Mouse (Mus musculus): ENCODE results near the gene Tmem150a. TPM values are rescaled to one million over a fixed set of nuclear protein-coding genes. Genes with fewer than 3 reads are reported as not detected.

The Tmem150a gene
- 4.0 and 4.1 TPM in 2 replicates for polyA plus RNA-seq (2016; fragmentation: Nextera tagmentation; extraction: Ambion mirVana)

GRCm38 (mm10) chr6:72355066-72355911 lies at the start of gene Tmem150a:
Gene Tmem150a (plus strand): TSS chr6:72355447.
- peak; percentile 91 for ATAC-seq (ENCODE audit: low FRiP score)
- Histone ChIP-seq H3K4me1 (peaks cover 23% of the 10 kb centered on the region), H3K27ac (no peak within 1 kb of the TSS), H3K9ac (peak within 1 kb of the TSS; percentile 67), H3K4me2 (peak within 1 kb of the TSS; percentile 96), H3K9me3 (no peaks in the 10 kb centered on the region), H3K36me3 (replicated peaks) (peaks cover 32% of the 10 kb centered on the region), H3K4me3 (replicated peaks) (peak within 1 kb of the TSS; percentile 54), H3K27me3 (peaks cover 6% of the 10 kb centered on the region; the same call in 1 of the 2 replicates)
- under 1% methylated on average over 71 of the region's 71 CpGs for WGBS

GRCm38 (mm10) chr6:72312198-72312597 lies 43.0 kb upstream of the Tmem150a start:
- H3K9me3 ChIP-seq = no peaks in the 10 kb centered on the region
- WGBS = 96% methylated on average over 3 of the region's 3 CpGs
- H3K36me3 ChIP-seq (replicated peaks) = peaks cover 38% of the 10 kb centered on the region

DNA sequence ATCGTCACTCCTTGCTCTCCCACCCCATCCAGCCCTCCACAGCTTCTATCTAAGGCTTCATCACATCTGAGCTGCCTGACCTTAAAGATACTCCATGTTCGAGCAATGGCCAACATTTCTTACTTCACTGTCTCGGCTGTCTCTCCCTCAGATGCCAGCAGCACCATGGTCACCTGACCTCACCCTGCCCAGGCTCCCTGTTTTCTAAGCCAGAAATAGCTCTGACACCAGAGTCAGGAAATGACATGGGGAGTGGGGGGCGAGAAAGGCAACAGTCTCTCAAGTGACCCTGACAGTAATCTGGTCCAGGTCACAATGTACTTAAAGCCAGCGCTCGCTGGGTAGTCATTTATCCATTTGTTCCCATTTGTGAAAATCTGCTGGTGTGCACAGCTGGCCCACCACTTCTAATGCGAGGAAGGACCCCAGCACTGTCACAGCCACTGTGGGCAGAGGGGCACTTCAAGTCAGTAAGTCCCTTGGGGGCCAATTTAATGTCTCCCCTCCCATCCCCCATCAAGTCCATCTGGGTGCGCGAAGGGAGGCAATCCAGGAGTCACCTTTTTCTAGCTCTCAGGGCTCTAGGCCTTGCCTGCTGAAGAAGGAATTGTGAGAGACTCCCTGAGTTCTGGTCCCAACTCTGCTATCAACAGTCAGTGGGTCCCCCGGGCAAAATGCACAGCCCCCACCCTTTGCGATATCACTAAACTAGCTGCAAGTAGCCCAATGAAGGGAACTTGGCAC lies 42.0 kb upstream of the Tmem150a start:
- whole genome bisulfite sequencing = 92% methylated on average over 11 of the region's 11 CpGs

More at GRCm38 (mm10) chr6:72312198-72312597, 43.0 kb upstream of the Tmem150a start:
- Histone ChIP-seq H3K27me3 (no peaks in the 10 kb centered on the region), H3K4me2 (no peak overlapping the region), H3K4me3 (replicated peaks) (no peak overlapping the region), H3K9ac (no peak overlapping the region), H3K4me1 (no peaks in the 10 kb centered on the region), H3K27ac (no peak overlapping the region)
- ATAC-seq (ENCODE audit: low FRiP score) = no peak

GRCm38 (mm10) chr6:72315384-72315783 lies 39.9 kb upstream of the Tmem150a start:
- 88% methylated on average over 2 of the region's 2 CpGs for WGBS
- Histone ChIP-seq H3K9ac (no peak overlapping the region), H3K4me2 (no peak overlapping the region), H3K4me3 (replicated peaks) (no peak overlapping the region), H3K36me3 (replicated peaks) (peaks cover 70% of the 10 kb centered on the region), H3K27me3 (no peaks in the 10 kb centered on the region), H3K27ac (no peak overlapping the region), H3K9me3 (no peaks in the 10 kb centered on the region), H3K4me1 (no peaks in the 10 kb centered on the region)
- no peak for ATAC-seq (ENCODE audit: low FRiP score)

More for the DNA sequence above, 42.0 kb upstream of the Tmem150a start:
- no peak overlapping the region for H3K9ac ChIP-seq
- no peak overlapping the region for H3K4me2 ChIP-seq
- H3K4me1 ChIP-seq = no peaks in the 10 kb centered on the region
- H3K9me3 ChIP-seq = no peaks in the 10 kb centered on the region
- ATAC-seq (ENCODE audit: low FRiP score) = no peak
- H3K4me3 ChIP-seq (replicated peaks) = no peak overlapping the region
- H3K27ac ChIP-seq = no peak overlapping the region
- no peaks in the 10 kb centered on the region for H3K27me3 ChIP-seq
- H3K36me3 ChIP-seq (replicated peaks) = peaks cover 49% of the 10 kb centered on the region

DNA sequence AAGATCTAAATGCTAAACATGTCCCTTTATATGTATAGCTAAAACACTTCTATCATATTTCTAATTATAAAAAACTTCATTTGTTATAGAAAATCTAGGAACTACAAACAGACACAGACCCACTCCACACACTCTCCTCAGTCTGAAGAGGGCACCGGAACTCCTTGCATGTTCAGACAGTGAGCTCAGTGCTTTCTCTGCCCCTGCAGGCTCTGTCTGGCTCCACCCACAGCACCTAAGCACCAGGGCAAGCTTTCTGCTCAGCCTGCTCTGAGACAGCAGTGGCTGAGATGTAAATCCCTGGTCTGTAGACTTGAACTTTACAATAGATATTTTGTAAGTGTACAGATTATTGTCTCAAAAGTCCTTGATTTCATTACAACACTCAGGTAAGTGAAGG lies 39.2 kb upstream of the Tmem150a start:
- Histone ChIP-seq H3K9me3 (no peaks in the 10 kb centered on the region), H3K27ac (no peak overlapping the region), H3K9ac (no peak overlapping the region), H3K27me3 (no peaks in the 10 kb centered on the region), H3K36me3 (replicated peaks) (peaks cover 76% of the 10 kb centered on the region), H3K4me3 (replicated peaks) (no peak overlapping the region), H3K4me2 (no peak overlapping the region), H3K4me1 (no peaks in the 10 kb centered on the region)
- 91% methylated on average over 1 of the region's 1 CpGs for WGBS
- ATAC-seq (ENCODE audit: low FRiP score) = no peak

DNA sequence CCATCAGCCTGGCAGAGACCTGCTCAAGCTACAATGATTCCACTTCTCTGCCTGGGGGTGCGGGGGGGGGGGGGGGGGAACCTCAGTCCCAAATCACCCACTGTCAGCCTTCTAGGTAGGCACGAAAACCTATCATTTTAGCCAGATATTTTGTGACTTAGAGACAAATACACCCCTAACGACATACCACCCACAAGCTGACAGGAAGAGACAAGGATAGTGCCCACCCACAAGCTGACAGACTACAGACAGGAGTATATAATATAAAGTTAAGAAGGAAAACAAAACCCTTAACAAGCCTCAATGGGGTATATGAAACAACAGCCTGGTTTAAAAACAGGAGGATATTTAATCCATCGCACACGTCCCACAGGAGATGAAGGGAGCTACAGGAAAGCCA lies 36.8 kb upstream of the Tmem150a start:
- Histone ChIP-seq H3K4me2 (no peak overlapping the region), H3K36me3 (replicated peaks) (peaks cover 86% of the 10 kb centered on the region), H3K4me3 (replicated peaks) (no peak overlapping the region), H3K4me1 (no peaks in the 10 kb centered on the region), H3K9ac (no peak overlapping the region), H3K27ac (no peak overlapping the region), H3K27me3 (no peaks in the 10 kb centered on the region), H3K9me3 (no peaks in the 10 kb centered on the region)
- 93% methylated on average over 4 of the region's 5 CpGs for WGBS
- ATAC-seq (ENCODE audit: low FRiP score) = no peak

DNA sequence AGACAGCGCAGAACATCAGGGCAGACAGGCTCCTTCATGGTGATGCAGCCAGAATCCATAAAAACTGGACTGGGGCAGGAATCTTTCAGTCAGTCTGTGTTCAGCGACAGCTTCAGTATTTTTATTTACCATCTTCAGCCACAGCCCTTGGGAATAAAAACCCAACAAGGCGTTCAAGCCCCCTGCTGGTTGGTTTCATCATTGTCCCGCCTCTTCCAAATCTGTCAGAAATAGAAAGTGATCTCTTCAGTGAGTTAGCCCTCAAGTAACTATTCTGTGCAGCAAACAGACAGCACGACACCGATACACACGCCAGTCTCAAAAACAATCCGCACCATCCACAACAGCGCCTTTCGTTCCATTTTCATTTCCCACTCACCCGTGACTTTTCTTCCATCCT lies 36.2 kb upstream of the Tmem150a start:
- no peak for ATAC-seq (ENCODE audit: low FRiP score)
- no peaks in the 10 kb centered on the region for H3K27me3 ChIP-seq
- WGBS = 85% methylated on average over 11 of the region's 11 CpGs
- H3K4me2 ChIP-seq = no peak overlapping the region
- H3K4me1 ChIP-seq = no peaks in the 10 kb centered on the region
- no peak overlapping the region for H3K9ac ChIP-seq
- H3K9me3 ChIP-seq = no peaks in the 10 kb centered on the region
- H3K4me3 ChIP-seq (replicated peaks) = no peak overlapping the region
- peaks cover 87% of the 10 kb centered on the region for H3K36me3 ChIP-seq (replicated peaks)
- H3K27ac ChIP-seq = no peak overlapping the region

DNA sequence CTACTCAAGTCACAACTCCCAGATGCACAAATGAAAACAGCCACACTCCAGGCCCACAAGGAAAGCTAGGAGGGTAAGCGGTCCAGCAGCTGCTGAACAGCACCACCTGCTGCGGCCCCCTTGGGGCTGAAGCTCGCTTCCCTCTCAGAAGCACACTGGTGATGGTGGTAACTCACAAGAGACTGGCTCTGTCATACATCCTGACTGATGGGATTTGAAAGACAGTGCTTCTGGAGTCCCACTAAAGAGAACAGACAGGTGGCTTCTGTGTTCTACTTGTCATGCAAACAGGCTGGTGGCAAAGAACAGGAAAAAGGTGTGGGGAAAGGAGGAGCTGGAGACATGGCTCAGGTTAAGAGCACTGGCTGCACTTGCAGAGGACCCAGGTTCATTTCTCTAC lies 32.3 kb upstream of the Tmem150a start:
- H3K4me3 ChIP-seq (replicated peaks) = no peak overlapping the region
- H3K36me3 ChIP-seq (replicated peaks) = peaks cover 96% of the 10 kb centered on the region
- 93% methylated on average over 3 of the region's 3 CpGs for WGBS
- no peaks in the 10 kb centered on the region for H3K4me1 ChIP-seq
- no peak overlapping the region for H3K27ac ChIP-seq
- no peak overlapping the region for H3K4me2 ChIP-seq
- no peaks in the 10 kb centered on the region for H3K9me3 ChIP-seq
- no peak overlapping the region for H3K9ac ChIP-seq
- H3K27me3 ChIP-seq = no peaks in the 10 kb centered on the region
- no peak for ATAC-seq (ENCODE audit: low FRiP score)

DNA sequence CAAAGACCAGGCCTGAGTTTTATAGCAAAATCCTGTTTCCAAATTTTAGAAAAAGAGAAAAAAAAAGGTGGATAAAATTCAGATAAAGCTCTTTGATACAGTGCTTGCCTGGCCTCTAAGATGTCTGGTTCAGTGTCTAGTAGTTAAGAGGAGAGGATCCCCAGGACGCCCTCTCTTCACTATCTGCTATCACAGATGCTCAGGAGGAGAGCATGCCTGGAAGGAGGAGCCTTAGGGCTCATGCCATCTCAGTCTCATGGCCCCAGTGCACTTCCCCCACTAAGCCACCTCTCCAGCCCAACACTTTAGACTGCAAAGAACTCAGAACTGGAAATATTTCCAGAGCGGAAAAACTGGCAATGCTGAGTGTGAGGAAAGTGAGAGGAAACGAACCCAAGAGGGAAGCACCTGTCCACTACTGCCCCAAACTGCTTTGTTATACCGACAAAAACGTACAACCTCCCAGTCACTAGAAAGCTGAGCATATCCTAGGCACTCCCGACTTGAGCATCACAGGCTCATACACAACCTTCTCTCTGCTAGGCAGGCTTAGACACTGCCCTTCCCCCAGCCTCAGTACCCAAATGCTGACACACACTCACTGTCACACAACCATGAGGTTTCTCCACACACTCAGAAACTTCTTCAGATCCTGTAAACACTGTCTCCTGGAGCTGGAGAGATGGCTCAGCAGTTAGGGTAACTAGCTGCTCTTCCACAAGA lies 31.3 kb upstream of the Tmem150a start:
- Histone ChIP-seq H3K4me3 (replicated peaks) (no peak overlapping the region), H3K27ac (no peak overlapping the region), H3K4me2 (no peak overlapping the region), H3K4me1 (no peaks in the 10 kb centered on the region), H3K9me3 (no peaks in the 10 kb centered on the region), H3K36me3 (replicated peaks) (peaks cover 96% of the 10 kb centered on the region), H3K9ac (no peak overlapping the region), H3K27me3 (no peaks in the 10 kb centered on the region)
- 85% methylated on average over 6 of the region's 6 CpGs for WGBS
- no peak for ATAC-seq (ENCODE audit: low FRiP score)

GRCm38 (mm10) chr6:72326274-72326673 lies 29.0 kb upstream of the Tmem150a start:
- peaks cover 91% of the 10 kb centered on the region for H3K36me3 ChIP-seq (replicated peaks)
- no peak for ATAC-seq (ENCODE audit: low FRiP score)
- 82% methylated on average over 6 of the region's 6 CpGs for WGBS

DNA sequence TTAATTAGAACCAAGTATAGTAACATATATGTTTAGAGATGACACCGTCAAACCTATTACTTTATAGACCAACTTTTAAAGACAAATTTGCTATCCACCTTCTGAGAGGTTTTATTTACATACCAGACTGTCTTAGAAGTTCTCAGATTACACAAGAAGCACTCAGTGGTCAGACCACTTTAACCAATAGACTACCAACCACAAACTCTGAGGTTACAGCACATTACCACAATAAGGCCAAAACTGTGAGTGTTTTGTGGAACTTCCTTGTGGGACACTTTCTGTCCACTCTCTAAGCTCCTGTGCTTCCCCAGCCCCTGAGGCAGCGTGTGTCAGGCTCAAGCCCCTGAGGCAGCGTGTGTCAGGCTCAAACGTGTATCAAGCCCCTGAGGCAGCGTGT lies 26.2 kb upstream of the Tmem150a start:
- Histone ChIP-seq H3K4me3 (replicated peaks) (no peak overlapping the region), H3K9ac (no peak overlapping the region), H3K36me3 (replicated peaks) (peaks cover 90% of the 10 kb centered on the region), H3K9me3 (no peaks in the 10 kb centered on the region), H3K4me1 (no peaks in the 10 kb centered on the region), H3K27ac (no peak overlapping the region), H3K4me2 (no peak overlapping the region), H3K27me3 (no peaks in the 10 kb centered on the region)
- WGBS = 93% methylated on average over 5 of the region's 5 CpGs
- no peak for ATAC-seq (ENCODE audit: low FRiP score)

More at GRCm38 (mm10) chr6:72326274-72326673, 29.0 kb upstream of the Tmem150a start:
- H3K27me3 ChIP-seq = no peaks in the 10 kb centered on the region
- H3K9ac ChIP-seq = no peak overlapping the region
- no peak overlapping the region for H3K4me3 ChIP-seq (replicated peaks)
- no peaks in the 10 kb centered on the region for H3K4me1 ChIP-seq
- H3K4me2 ChIP-seq = no peak overlapping the region
- no peak overlapping the region for H3K27ac ChIP-seq
- H3K9me3 ChIP-seq = no peaks in the 10 kb centered on the region

DNA sequence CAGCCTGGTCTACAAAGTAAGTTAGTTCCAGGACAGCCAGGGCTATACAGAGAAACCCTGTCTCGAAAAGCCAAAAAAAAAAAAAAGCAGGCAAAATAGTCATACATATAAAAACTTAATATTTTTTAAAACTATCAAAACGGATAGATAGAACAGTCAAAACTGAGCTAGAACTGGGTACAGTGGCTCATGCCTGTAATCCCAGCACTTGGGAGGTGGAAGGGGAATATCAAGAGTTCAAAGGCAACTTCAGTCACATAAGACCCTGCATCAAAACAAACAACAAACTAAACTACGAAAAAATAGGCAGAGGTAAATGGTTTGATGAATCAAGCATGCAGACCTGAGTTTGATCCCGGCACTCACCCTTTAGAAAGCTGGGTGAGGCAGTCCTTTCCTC lies 25.1 kb upstream of the Tmem150a start:
- 92% methylated on average over 4 of the region's 4 CpGs for WGBS
- Histone ChIP-seq H3K4me2 (no peak overlapping the region), H3K9me3 (no peaks in the 10 kb centered on the region), H3K4me3 (replicated peaks) (no peak overlapping the region), H3K4me1 (no peaks in the 10 kb centered on the region), H3K27me3 (no peaks in the 10 kb centered on the region), H3K27ac (no peak overlapping the region), H3K9ac (no peak overlapping the region), H3K36me3 (replicated peaks) (peaks cover 91% of the 10 kb centered on the region)
- ATAC-seq (ENCODE audit: low FRiP score) = no peak
